Mouse (Mus musculus) brain, adult 2 months (tissue): ENCODE results near the gene Atg2b.

Experiments used
- DNase-seq: peaks from one replicate; pipeline ENCODE4 v3.0.0; 2011; ENCODE audit warnings: low read depth, low spot score

Gene Atg2b

DNA sequence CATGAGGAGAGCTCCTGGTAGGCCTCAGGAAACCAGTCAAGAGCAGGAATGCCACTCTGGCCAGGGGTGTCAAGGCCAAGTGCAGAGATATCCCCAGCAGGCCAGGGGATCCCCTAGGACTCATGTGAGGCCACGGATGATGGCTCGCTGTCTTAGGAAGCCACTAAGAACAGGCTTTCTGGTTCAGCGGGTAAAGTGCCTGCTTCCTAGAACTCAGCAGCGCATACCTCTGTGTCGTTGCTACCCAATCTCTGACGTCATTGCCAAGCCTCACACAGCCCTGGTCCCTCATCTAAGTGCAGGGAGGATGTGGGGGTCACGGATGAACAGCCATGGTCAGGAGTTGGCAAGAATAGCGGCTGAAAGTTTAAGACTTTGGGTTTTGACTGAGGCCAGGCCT is 87.9 kb downstream of the Atg2b start:
- no peak for DNase-seq

DNA sequence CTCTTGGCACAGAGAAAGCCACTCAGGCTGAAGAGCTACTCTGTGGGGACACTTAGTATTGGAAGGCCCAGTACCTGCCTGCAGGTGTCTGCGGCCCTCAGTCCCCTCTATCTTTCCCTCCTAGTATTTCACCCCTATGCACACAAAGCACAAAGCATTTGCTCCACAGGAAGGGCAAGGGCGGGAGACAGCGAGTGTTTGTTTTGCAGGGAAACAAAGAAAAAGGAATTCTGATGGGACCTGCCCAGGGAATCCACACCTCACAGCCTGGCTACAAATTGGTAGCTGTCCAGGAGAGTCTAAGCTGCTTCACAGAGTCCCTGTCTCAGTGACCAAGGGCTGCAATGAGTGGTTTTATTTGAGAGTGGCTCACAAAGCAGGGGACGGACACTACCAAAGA is 91.5 kb downstream of the Atg2b start:
- DNase-seq: no peak

DNA sequence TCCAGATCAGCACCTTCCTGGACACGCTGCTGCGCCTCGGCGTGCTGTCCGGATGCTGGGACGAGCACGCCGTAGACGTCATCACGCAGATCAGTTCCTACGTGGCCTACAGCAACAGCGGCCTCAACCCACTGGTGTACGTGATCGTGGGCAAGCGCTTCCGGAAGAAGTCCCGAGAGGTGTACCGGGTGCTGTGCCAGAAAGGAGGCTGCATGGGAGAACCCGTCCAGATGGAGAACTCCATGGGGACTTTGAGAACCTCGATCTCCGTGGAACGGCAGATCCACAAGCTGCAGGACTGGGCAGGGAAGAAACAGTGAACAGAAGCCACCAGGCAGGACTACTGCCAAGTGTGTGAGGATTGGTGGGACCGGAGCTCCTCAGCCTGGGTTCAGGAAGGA is 92.7 kb downstream of the Atg2b start:
- no peak for DNase-seq

DNA sequence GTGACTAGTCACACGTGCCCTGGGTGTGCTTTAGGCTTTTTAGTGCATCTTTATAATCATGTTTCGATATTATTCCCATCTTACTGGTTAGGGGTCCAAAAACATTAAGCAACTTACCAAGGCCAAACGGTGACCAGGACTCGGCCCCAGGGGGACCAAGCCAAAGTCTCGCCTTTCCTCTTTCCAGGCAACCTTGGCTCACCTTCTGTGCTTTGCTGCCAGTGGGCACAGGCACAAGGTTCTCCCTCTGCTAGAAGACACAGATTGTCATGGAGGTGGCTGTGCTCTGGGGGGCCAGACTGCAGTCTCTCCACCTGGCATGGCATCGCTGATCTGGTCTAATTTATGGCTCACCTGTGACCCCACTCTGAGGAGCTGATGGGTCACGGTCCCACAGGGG is 94.2 kb downstream of the Atg2b start:
- no peak for DNase-seq

DNA sequence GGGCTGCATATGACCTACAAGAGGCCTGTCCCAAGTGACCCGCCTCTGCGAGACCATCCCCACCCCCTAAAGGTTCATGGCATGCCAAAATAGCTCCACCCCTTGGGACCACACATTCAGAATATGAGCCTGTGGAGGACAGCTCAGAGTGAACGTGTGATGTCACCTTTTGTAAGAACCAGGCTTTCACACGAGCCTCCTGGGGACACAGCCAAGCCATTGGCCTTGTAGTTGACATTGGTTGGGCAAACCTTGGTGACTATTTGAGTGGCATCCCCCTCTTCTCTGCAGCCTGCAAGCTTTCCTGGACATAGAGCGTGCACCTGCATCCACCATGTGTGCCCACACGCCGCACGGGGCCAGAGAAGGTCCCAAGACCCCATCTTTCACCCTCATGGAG is 97.5 kb downstream of the Atg2b start:
- DNase-seq: no peak

DNA sequence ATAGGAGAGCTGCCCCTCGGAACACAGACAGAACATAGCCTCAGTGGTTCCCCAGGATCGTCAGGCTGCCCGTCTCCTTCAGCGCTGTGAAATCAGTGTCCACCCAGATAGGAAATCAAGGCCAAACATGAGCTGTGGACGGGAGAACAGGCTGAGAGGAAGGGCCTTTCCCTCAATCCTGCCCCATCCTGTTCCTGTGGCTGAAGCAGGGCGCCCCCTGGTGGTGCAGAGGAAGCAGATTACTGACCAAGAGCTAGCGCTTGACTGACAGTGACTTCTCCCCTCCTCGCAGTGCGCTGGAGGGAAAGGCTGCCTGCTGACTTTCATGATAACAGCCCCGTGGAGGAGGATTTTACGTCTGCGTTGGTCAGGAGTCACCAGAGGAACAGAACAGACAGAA is 100.2 kb downstream of the Atg2b start:
- DNase-seq: peak; percentile 84

DNA sequence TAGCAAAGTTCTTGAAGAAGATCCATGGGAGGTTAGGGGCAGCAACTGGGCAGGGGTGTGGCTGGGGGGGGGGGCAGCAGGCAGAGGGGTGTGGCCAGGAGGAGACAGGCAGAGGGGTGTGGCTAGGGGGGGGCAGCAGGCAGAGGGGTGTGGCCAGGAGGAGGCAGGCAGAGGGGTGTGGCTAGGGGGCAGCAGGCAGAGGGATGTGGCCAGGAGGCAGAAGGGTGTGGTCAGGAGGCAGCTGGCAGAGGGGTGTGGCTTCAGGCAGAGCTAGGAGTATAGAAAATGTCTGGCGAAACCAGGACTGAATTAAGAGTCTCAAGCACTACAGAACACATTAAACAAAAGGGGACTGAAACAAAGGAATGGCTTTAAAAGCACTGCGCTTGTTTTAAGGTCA is 101.5 kb downstream of the Atg2b start:
- peak; percentile 33 for DNase-seq

DNA sequence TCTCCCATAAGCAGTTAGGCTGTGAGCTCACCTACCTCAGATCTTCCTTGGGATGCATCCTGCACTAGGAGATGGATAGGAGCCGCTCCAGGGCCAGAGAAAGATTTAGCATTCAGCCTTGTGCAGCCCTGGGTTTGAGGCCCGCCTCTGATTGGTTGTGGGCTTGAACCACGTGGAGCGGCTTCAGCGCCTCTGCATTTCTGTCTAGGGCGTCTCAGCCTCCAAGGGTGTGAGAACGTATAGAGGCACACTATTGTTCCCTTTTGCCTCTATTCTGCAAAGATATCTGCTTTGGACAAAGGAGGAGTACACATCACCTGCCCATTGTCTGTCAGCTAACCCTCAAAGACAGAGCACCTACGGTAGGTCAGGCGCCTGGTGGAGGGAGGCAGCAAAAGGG is 102.5 kb downstream of the Atg2b start:
- DNase-seq: no peak

DNA sequence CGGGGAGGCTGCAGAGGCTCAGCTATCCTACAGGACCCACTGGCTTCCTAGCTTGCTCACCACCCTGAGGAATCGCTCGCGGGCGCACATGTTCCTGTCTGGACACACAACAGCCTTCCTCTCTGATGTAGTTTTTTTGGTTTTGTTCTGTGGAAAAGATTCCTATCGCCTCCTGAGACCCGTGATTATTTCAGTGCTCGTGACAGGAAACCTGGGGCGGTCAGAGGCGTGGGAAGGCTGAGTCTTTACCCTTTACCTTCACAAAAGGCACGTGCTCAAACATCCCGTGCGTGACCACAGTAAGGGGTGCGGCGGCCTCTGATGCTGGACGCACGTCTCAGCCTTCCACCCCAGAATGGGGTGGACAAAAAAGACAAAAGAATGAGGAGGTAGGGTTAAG is 104.5 kb downstream of the Atg2b start:
- no peak for DNase-seq

DNA sequence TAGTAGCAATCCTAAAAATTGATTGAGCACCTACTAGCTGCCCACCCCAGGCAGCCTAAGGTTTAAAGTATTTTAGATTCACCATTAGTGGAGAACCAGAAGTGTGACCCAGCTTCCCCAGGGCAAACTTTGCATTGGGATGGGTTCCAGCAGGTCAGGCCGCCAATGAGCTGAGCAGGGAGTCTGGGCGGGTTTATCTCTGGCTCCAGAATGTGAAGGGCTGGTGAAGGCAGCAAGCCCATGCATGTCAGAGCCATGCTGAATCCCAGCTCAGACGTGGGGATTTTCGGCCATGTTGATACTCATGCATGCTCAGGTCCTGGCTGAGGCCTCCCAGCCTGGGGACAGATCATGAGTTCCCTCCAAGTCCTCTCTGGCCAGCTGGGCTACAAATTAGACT is 110.7 kb downstream of the Atg2b start:
- DNase-seq: no peak

DNA sequence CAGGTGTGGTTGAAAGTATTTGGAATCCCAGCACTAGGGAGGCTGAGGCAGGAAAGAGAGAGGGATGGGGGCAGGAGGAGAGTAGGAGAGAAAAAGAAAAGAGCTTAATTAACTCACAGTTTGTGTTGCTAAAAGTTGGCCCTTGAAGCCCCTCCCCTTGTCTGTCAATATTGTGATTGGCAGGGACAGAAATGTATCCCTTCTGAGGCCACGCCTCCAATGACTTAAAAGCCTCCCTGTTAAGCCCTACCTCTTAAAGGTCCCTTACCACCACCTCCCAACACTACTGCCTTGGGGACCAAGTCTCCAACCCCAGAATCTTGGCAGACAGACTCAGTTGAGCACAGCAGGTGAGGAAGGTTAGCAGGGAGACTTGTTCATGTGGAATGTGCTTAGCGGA is 112.4 kb downstream of the Atg2b start:
- DNase-seq: no peak

DNA sequence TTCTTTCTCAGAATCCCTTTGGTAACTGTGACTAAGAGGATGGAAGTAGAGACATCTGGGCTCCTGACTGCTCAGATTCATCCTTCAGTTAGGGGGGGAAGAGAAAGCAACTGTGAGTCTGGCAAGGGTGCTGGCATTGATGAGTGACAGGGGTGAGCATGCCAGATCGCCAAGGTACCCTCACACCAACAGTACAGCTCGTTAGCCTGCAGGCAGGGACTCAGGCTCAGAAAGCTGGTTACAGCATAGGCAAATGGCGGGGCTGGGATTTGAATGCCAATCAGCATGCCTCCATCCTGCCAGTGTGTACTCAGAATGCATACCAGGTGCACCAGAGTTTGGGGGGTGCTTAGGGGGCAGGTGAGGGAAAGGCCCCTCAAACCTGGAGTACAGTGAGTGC is 113.1 kb downstream of the Atg2b start:
- no peak for DNase-seq
